Mouse (Mus musculus): ENCODE data around the gene Palm3. TPM values are rescaled to one million over a fixed set of nuclear protein-coding genes. Genes with fewer than 3 reads are reported as not detected.

Gene Palm3
- total RNA-seq, 2 experiments from 2014 or later = 0.25 to 0.51 TPM

DNA sequence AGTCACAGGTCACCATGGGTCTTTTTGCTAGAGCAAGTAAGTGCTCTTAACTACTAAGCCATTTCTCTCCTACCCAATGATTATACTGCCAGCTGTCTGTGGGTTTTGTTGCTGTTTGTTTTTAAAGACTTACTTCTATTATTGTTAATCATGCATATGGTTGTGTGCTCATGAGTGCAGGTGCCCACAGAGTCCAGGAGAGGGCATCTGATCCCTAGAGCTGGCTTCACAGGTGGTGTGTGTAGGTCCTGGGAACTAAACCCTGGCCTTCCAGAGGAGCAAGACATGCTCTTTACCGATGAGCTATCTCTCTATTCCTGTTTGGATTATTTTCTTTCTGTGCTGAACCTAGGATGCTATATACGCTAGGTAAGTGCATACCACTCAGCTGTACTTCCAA, 38.0 kb downstream of the Palm3 start:
- DNase-seq = no peak
- intact Hi-C loops (cut with DNase I; ENCODE audit: low total_unique reads) = no loop called here

DNA sequence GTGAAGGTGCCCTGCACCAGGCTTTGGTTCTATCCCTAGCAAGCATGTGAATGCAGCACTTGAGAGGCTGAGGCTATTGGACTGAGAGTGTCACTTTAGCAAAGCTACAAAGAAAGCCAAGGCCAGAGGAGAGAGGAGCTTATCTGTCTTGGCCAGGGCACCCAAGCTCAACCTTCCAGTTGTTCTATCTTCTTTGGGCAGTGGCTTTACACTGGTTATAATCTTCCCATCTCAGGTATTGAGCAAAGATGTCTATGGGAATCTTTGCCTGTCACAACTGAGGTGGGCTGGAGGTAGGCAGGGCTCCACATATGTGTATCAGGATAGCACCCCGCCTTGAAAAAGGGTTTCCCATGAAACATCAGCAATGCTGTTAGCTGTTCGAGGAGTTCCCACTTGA, 39.0 kb downstream of the Palm3 start:
- intact Hi-C loops (cut with DNase I; ENCODE audit: low total_unique reads) = no loop called here

DNA sequence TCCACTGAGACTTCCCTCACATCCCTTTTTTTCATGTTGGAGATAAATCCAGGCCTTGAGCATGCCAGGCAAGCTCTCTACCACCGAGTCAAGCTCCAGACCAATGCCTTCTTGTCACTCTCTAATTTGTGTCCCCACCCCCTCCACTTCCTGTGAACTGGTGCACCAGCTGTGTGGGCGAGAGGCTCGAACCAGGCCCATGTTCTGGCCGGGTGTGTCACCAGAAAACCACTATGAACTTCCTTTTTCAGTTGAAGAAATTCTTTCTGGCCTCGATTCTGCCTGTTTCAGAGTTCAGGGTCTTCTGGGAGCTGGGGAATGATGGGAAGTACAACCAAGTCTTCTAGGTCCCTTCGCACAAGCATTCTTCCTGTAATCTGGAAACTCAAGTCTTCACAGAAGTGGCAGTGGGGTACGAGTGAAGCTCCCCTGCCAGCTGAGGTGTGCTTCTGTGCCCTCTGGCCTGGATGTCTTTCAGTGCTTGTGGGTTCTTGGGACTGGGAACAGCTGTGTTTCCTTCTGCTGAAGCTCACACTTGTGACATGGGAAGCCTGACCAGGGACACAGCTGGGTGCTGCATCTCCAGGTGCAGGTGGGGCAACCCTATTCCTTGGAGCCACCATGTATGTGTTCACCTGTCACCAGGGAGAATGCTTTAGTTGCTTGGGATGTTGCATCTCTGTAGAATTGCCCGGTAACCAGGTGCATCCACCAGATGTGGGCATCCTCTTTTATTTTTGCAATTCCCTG, 42.8 kb downstream of the Palm3 start:
- no peak for DNase-seq
- intact Hi-C loops (cut with DNase I; ENCODE audit: low total_unique reads) = no loop called here

More for the DNA sequence above, 39.0 kb downstream of the Palm3 start:
- DNase-seq = no peak

DNA sequence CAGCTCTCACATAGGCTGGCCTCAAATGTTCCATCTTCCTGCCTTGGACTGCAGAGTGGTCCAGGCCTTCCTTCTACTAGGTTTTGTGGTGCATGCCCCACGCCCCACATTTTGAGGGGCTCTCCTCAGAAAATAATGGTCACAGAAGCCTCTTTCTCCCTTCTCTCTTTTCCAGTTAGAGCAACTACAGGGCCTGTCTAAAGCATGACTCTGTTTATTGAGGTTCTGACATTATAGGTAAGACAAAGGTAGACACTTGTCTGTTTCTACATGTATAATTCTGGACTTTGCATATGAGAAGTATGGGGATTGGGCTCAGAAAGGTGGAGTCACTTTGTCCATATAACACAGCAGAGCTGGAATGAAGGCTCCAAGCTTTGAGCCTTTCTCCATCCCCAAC, 43.8 kb downstream of the Palm3 start, which contains the start of gene Gm10643:
Gene Gm10643, minus strand, starts transcription at position 101 of the 400 bp plus-strand sequence.
- intact Hi-C loops (cut with DNase I; ENCODE audit: low total_unique reads) = no loop called here
- DNase-seq = no peak

DNA sequence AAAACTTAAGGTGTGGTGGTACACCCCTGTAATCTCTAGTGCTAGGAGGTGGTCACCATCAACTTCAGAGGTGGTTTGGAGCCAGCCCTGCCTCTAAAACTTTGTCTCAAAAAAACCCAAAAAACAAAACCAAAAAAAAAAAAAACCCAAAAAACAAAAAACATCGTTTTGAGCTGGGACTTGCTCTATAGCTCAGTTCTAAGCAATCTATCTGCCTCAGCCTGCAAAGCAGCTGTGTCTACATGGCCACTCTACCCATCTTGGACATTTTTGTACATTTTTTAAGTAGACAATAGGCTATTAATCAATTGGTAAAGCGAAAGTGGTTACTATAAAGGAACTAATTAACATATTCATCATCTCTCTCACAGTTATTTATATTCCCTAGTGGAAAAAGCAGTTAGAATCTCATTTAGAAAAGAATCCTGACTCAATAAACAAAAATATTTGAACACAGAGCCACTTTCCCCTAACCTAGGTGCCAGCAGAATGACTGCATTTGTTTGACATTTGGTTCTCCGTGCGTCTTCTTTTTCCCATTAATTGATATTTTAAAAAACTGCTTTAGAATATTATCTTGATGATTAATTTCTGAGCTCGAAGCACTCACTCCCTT, 44.3 kb downstream of the Palm3 start:
- DNase-seq = no peak
- intact Hi-C loops (cut with DNase I; ENCODE audit: low total_unique reads) = no loop called here

DNA sequence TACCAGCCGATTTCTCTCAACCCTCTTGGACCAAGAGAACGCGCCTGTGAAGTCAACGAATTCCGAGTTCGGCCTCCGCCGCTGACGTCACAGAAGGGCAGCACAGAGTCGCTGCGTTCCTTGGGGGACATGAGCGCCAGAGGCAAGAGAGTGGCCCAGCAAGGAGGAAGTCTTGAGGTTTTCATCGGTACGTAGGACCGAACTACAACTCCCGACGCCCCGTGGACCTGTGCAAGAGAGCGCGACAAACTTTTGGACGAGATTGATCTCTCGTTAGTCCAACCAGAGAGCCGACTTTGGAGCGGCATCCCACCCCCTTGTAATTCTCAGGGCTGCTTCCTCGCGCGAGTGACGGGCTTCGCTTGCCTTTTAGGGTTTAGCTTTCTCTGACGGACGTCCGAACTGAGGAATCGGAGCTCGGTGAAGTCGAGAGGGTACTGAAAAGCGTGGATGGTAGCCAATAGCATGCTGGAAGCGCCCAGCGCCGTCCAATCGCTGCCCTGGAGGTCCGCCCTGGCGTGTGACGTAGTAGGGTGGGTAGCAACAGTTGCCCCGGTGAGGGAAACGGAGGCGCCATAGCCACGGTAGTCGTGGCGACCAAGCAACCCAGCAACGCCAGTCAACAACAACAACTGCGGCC, 45.1 kb downstream of the Palm3 start, which contains the start of gene Rfx1:
Gene Rfx1, plus strand, starts transcription at position 544 of the 640 bp plus-strand sequence.
- intact Hi-C loops (cut with DNase I; ENCODE audit: low total_unique reads) = no loop called here
- peak; percentile 100 for DNase-seq

DNA sequence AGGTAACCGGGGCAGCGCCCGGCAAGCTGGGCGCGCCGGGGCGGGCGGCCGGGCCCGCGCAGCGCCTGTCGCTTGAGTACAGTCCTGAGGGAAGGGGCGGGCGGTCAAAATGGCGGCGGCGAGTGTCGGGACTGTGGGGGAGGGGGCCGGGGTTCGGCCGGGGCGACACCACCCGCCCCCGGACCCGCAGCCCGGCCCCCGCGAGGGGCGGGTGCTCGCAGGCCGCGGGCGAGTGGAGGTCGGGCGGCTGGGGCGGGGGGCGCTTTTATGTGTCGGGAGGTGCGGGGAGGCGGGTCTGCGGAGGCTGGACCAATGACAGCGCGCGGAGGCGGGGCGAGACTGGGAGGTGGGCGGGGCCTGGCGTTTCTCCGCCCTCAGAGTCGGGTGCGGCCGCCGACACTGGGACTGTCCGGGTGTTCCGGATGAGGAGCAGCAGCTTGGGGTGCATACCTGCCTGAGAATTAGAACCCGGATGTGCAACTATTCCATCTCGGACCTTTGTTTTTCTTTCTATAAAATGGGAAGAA, 45.8 kb downstream of the Palm3 start:
- DNase-seq = peak; percentile 95
- intact Hi-C loops (cut with DNase I; ENCODE audit: low total_unique reads) = no loop called here

DNA sequence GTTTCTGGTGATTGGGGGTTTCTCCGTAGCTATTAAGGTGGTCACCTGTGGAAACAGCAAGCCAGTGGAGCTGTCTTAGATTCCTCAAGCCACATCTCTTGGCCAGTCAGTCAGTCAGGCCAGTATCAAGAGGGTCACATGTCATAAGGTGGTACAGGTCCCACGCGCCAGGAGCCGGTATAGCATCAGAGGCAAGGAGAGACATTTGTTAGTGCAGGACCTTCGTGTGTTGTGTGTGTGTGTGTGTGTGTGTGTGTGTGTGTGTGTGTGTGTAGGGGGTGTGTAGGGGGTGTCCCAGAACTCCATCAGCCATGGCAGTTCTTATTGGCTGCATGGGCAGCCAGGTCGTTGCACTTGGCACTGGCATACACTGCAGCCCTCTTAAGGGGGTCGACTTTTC, 46.6 kb downstream of the Palm3 start:
- intact Hi-C loops (cut with DNase I; ENCODE audit: low total_unique reads) = no loop called here
- DNase-seq = no peak

DNA sequence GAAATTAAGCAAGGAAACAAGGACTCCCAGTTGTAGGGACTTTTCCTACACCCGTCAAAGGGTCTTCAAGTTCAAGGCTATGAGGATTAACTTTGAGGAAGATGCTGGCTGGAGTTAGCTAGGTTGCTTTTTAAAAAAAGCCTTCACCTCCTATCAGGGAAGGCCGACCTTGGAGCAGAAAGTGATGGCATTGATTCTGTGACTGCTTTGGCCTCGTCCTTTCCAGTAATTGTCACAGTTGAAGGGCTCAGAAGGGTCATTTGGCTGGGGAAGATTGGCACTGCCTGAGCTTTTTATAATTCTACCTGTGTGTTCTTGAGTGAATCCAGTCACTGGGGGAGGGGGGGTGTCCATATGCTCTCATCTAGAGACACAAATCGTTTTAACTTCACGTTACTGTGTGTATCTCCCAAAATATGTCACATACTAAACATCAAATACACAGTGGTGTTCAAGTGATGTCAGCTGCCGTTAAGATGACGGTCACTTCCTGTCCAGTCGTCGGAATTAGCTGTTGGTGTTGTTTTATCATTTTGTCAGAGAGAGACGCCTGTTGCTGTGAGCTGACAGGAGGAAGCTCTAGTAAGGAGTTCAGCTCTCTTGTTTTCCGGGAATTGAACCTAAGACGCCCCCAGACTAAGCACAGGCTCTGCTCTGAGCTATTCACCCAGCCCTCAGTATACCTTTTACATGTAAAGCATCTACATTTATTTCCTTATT, 47.2 kb downstream of the Palm3 start:
- intact Hi-C loops (cut with DNase I; ENCODE audit: low total_unique reads) = no loop called here

DNA sequence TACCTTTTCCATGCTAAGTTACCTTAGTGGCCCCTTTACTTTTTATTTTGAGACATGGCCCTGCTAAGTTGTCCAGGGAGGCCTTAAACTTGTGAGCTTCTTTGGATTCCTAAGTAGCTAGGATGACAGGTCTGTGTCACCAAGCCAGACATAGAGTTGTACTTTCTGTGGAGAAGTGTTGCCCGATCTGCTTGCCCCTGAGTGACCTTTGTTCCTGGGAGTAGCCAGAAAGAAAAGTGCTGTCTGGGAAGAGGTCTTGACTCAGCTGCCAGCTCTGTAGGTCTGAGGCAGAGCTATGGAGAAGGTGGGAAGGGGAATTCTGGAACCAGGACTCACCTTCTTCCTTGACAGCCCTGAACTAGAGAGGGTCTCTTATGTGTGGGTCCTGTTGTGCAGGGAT, 47.9 kb downstream of the Palm3 start:
- intact Hi-C loops (cut with DNase I; ENCODE audit: low total_unique reads) = no loop called here
- no peak for DNase-seq

More for the DNA sequence above, 47.2 kb downstream of the Palm3 start:
- no peak for DNase-seq

DNA sequence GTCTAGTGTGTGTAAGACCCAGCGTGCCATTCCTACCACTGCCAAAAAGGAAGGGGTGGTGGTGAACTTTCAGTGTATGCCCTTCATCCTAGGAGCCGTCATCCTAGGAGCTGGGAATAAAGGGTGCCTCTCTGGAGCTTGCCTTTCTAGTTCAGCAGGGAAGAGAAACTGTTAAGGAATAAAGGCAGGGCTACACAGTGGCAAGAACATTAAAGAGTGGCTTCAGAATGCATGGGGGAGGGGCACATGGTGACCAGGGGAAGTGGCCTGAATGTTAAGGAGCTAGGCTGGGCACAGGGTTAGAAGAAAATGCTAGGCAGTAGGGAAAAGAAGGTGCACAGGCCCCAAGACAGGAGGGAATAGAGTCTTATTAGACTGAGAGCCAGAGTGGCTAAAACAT, 48.5 kb downstream of the Palm3 start:
- no peak for DNase-seq
- intact Hi-C loops (cut with DNase I; ENCODE audit: low total_unique reads) = no loop called here

DNA sequence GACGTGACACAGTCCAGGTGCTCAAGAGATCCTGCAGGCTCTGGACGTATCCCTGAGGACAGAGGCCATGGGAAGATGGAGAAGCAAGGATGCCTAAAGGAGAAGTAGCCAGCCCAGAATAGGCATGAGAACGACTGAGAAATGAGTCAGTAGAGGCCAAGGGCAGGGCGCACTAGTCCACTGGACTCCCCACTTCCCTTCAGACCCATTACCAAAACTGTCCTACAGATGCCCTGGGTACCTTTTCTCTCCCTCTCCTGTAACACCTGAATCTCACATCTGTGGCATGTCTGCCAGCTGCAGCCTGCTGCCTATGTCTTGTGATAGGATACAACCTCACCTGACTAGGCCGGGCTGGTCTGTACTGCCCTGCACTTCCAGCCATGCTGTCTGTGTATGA, 49.0 kb downstream of the Palm3 start:
- intact Hi-C loops (cut with DNase I; ENCODE audit: low total_unique reads) = no loop called here
- DNase-seq = no peak

DNA sequence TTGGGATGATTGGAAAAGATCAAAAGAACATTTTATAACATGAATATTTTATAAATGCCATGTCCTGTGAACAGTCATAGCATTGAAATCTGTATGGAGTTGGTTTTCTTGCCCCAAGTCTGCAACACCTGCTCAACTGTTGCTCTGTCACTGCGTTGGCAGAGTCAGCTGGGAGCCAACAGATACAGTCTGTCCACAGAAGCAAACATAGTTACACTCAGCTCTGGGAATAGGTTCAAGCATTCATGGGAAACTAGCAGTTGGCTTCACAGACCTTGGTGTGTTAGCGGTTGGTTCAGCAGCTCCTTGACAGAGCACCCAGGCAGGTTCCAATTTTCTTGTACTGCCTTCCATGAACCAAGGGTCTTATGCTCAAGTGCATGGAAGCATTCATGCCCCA, 49.4 kb downstream of the Palm3 start:
- no peak for DNase-seq
- intact Hi-C loops (cut with DNase I; ENCODE audit: low total_unique reads) = no loop called here

DNA sequence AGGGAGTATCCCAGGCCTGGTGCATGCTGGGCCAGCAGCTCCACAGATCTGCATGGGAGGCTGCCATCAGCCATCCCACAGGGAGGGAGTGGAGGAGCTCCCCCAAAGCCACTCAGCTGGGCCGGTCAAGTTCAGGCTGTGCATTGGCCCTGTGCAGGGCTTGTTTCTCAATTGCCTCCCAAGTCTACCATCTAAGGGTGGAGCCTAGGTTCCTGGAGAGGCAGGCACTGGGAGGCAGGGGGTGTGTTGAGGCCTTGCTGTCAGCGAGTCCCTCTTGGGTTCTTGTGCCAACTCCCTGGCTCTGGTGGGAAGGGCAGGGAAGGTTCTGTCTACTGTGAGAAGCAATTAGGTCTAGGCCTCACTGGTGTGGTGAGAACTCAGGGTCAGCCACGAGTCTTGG, 50.6 kb downstream of the Palm3 start:
- DNase-seq = peak; percentile 47
- intact Hi-C loops (cut with DNase I; ENCODE audit: low total_unique reads) = no loop called here

DNA sequence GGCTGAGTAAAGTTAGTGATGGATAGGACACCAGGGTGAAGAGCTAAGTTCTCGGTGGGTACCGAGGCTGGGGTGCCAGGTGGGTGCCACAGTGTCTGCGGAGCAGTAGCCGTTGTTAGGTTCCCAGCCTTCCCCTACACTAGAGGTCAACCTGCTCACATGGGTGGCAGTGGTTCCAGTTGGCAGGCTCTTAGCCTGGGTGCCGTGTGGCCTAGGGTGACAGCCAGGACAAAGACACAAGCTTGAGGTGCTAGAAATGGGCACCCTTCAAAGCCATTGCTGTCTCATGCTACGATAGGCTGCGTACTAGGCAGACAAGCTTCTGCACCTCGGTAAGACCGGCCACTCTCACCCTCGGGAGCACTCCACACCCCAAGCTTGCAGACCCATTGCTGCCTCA, 51.0 kb downstream of the Palm3 start:
- intact Hi-C loops (cut with DNase I; ENCODE audit: low total_unique reads) = no loop called here
- DNase-seq = no peak

DNA sequence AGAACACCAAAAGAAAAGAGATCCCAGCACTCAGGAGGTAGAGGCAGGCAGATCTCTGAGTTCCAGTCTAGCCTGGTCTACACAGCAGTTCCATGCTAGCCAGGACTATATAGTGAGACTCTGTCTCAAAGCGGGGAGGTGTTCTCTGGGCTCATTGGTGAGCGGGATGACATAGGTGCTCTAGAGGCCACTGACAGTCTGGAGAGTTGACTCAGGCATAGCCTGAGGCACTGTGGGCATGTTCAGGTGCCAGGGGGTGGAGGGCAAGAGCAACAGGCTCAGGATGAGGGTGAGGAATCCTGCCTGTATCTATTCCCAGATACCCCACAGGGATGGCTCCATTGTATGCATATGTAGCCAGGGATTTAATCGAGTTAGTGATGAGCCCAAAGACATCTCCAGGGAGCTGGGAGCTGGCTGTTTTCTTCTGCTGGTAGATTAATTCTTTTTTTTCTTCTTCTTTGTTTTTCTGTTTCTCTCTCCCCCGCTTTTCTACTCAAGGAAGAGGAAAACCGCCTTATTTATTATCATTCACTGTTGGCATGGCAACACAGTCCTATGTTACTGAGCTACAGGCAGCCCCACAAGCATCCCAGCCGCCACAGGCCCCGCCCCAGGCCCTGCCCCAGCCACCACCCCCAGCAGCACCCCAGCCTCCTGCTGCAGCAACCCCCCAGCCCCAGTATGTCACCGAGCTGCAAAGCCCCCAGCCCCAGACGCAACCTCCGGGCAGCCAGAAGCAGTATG, 52.1 kb downstream of the Palm3 start:
- intact Hi-C loops (cut with DNase I; ENCODE audit: low total_unique reads) = no loop called here
- no peak for DNase-seq

DNA sequence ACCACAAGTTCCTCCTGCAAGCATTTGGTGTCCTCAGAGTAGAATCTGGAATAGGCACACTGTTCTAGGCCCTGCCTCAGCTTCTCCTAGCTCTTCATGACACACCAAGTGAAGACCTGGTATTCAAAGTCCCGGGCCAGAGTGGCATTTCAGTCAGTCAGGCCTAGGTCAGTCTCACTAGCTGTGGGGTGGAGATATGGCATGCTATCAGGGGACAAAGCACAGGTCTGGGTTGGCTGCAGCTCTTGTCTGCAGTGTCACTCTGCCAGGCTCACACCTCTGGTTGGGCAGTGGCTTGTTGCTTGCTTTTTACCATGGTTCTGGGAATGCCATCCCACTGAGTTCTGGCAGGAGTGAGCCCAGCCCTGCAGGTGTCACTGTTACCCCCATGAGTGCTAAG, 55.1 kb downstream of the Palm3 start:
- DNase-seq = no peak
- intact Hi-C loops (cut with DNase I; ENCODE audit: low total_unique reads) = no loop called here

DNA sequence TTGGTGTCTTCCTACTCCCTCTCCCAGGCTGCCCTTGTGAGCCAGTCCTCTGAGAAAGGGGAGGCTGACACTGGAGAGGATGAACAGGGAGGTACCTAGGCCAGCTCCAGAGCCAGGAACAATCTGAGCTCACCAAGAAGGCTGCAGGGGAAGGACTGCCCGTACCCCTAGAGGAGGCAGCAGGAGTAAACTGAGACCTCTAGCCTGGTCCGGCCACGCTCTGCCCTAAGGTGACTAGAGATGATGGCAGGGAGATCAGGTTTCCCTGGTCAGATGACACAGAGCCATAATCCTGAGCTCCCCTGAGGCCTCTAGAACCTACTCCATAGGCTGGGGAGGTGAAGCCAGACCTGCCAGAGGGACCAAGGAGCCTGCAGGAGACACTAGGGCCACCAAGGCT, 55.6 kb downstream of the Palm3 start:
- no peak for DNase-seq
- intact Hi-C loops (cut with DNase I; ENCODE audit: low total_unique reads) = no loop called here

DNA sequence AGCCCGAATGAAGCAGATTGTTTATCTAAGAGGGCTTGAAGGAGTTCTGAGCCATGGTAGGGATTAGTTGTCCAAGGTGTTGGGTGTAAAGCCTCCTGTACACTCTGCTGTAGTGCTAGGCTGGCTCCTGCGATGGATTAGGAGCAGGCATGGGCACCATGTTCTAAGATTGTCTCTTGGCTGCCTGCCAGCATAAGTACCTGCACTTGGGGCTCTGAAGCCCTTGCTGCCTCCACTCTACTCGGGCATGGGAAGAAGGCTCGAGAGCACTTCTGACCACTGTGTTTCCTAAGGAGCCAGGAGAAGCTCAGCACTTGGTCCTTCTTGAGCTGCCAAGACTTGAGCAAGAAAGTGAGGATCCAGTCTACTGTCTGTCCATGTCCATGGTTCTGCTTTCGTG, 57.9 kb downstream of the Palm3 start:
- no peak for DNase-seq
- intact Hi-C loops (cut with DNase I; ENCODE audit: low total_unique reads) = no loop called here

Data from gastrocnemius, postnatal 14 days (tissue).